Mouse (Mus musculus) CH12.LX (cell line): ENCODE measurements around the gene Setx.

Experiments
- CTCF ChIP-seq, 2 experiments: IDR thresholded peaks in 1 of 2; conservative IDR thresholded peaks in 1 of 2; 2 replicates each; pipeline ENCODE4 v1.5.1; 2011 to 2012; ENCODE audit warnings: low read depth in 2 of 2, low read length in 2 of 2, improper control_type of control experiment in 1 of 2, inconsistent platforms in 1 of 2, mild to moderate bottlenecking in 1 of 2, moderate library complexity in 1 of 2
- POLR2A ChIP-seq: IDR thresholded peaks from 2 replicates; pipeline ENCODE4 v1.6.1; 2011; ENCODE audit warnings: low read depth, mild to moderate bottlenecking, improper control_type of control experiment, low read length

DNA sequence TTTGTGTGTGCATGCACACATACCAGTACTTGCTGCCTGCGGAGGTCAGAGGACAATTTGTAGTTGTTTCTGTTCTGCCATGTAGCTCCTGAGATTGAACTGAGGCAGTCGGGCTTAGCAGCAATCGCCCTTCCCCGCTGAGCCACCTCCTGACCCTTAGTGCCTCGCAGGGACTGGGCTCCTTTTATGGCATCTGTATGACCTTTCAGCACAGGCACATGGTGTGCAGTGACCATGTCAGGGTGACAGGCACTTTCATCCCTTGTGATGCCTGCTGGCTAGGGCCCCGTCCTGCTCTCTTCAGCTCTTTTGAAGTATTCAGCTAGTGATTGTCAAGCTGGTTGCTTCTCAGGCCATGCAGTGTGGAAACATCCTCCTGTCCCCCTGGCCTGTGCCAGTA is 62.2 kb downstream of the Setx start:
- TF ChIP-seq CTCF (conservative IDR thresholded peaks at IDR 0.05 in 1 of 2, IDR thresholded peaks at IDR 0.05 in 1 of 2; ENCODE audit: low read depth in 2 of 2, low read length in 2 of 2) (no peak), POLR2A (no peak)
